Mouse (Mus musculus): ENCODE measurements around the gene Inpp5b. TPM values are rescaled to one million over a fixed set of nuclear protein-coding genes. Genes with fewer than 3 reads are reported as not detected.

Inpp5b gene
- 10 to 100 TPM in 1 of 2 experiments, 1 to 10 TPM in 1; 8.9 to 10.6 TPM for total RNA-seq (2021)
- long read RNA-seq, experiment 1, transcript Inpp5b-201 (24 exons, 3,809 nt): major isoform, 5 of 13 reads
- long read RNA-seq, experiment 1, partial matches to known transcripts: 7 of 13 reads
- long read RNA-seq, experiment 1, other reads (novel, unspliced or antisense): 1 of 13 reads
- long read RNA-seq, experiment 2, transcript Inpp5b-201 (24 exons, 3,809 nt): major isoform, 6 of 14 reads
- long read RNA-seq, experiment 2, partial matches to known transcripts: 6 of 14 reads
- long read RNA-seq, experiment 2, other reads (novel, unspliced or antisense): 2 of 14 reads

DNA sequence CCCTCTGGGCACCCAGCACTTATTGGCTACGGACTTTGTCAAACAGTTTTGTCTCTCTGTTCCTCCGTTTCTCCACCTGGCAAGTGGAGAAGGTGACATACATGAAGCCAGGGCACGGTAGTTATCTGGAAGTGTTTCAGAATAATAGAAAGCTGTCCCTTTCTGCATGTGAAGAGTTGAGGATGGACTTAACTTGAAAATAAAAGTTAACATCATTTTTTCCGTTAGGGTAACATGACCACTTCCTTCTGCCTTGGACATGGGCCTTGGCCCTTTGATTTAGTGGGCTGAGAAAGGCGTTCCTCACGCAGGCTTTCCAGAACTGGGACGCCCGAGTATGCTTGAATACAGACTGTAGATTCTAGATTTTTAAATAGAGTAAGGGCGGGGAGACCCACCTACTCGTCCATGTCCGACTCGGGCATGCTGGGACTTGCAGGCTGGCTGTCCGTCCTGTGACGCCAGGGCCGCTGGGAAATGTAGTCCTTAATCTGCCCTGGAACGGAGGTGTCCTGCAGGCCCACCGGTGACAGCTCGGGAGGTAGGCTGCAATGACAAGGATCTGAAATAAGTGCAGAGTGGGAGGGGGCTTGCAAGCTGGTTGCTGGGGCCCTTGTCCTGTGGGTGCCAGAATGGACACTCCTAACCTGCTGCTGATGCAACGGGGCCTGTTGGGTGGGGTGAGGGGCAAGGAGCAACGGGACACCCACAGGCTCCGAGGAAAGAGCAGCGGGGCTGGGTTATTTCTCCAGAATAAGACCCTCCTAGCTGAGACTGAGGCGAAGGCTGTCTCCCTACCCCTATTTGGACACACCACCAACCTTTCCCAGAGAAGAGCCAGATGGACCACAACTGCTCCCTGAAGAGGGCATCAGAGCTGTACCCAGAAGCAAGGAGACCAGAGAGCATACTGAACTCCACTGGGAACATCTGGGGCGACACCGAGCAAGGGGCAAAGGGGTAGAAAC lies at the start of gene Inpp5b:
Inpp5b (plus strand) TSS at position 475 of the 968 bp plus-strand sequence.
- intact Hi-C loops (cut with DNase I): no loop called here
- DNase-seq: peak; percentile 89
- Histone ChIP-seq H3K27ac (peak within 1 kb of the TSS; percentile 88), H3K4me3 (peak within 1 kb of the TSS; percentile 95)
- TF ChIP-seq CTCF (IDR thresholded peaks at IDR 0.05): peak; percentile 24; the same call in 1 of the 2 replicates

DNA sequence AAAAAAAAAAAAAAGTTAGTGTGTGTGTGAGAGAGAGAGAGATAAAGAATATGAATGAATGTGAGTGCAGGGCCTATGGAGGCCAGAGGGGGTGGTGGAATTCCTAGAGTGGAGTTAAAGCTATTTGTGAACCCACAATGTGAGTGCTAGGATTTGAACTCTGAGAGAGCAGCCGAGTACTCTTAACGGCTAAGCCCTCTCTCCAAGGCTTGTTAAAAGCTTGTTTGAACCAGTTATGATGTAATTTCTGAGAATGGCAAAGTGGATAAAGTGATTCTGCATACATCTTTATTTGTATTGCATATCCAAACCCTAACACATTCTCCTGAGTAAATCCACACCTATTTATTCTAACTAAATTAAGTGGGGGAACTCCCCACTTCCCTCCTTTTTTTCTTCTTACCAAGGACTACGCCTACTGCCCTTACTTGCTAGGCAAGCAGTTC lies 49.2 kb upstream of the Inpp5b start:
- H3K4me3 ChIP-seq: peak overlapping the region; percentile 97
- TF ChIP-seq CTCF (IDR thresholded peaks at IDR 0.05): no peak
- intact Hi-C loops (cut with DNase I): no loop called here
- H3K27ac ChIP-seq: peak overlapping the region; percentile 99
- DNase-seq: no peak

DNA sequence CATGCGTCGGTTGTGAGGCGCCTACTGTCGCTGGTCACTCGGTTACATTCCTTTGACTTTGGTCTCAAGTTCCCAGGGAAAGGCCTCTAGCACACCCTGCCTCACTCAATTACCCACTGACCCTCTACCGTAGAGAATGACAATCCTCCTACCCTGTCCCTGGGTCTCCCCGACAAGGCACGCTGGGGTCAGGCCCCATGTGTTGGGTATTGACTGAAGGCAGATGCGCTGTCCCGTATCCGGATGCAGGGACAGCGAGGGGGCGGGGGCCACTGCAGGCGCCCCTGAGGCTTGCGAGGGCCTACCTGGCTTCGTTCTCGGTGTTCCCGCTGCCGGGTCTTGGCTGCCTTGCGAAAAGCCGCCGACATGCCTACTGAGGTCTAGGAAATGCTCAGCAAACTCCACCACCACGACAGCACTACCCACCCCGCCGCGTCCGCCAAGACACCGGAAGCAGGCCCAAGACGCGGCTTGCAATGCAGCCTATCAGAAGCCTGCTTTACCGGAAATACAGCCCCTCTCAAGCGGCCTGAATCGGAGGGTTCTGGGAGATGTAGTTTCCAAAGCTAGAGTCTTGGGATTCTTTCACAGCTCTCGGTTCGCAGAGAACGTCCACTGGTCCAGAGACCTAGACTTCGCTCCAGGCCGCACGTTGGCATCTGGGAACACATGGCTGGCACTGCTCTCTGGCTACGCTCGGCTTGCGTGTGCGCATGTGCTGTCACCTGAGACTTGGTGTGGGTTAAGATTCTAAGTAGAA lies 48.3 kb upstream of the Inpp5b start, which contains the start of gene Utp11:
Utp11 (minus strand) TSS at position 466 of the 760 bp plus-strand sequence.
- intact Hi-C loops (cut with DNase I): no loop called here
- Histone ChIP-seq H3K4me3 (peak within 1 kb of the TSS; percentile 97), H3K27ac (peak within 1 kb of the TSS; percentile 99)
- peak; percentile 92 for DNase-seq
- no peak for TF ChIP-seq CTCF (IDR thresholded peaks at IDR 0.05)

DNA sequence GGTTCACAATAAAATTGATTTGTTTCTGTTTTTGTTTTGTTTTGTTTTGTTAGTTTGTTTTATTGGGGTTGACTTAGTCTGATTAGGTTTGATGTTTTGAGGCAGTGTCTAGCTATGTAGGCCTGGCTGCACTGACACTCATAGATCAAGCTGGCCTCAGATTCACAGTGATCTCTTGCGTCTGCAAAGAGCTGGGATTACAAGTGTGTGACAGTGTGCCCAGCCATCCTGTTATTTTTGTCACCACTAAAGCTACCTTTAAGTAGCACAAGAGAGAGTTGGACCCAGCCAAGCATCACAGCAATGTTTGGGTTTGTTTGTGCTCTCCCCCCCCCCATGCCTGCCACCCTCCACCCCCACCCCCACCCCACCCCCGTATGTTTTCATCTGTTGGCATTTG lies 47.1 kb upstream of the Inpp5b start:
- TF ChIP-seq CTCF (IDR thresholded peaks at IDR 0.05): no peak
- intact Hi-C loops (cut with DNase I): no loop called here
- H3K4me3 ChIP-seq: no peak overlapping the region
- peak; percentile 59 for DNase-seq
- H3K27ac ChIP-seq: peak overlapping the region; percentile 99

DNA sequence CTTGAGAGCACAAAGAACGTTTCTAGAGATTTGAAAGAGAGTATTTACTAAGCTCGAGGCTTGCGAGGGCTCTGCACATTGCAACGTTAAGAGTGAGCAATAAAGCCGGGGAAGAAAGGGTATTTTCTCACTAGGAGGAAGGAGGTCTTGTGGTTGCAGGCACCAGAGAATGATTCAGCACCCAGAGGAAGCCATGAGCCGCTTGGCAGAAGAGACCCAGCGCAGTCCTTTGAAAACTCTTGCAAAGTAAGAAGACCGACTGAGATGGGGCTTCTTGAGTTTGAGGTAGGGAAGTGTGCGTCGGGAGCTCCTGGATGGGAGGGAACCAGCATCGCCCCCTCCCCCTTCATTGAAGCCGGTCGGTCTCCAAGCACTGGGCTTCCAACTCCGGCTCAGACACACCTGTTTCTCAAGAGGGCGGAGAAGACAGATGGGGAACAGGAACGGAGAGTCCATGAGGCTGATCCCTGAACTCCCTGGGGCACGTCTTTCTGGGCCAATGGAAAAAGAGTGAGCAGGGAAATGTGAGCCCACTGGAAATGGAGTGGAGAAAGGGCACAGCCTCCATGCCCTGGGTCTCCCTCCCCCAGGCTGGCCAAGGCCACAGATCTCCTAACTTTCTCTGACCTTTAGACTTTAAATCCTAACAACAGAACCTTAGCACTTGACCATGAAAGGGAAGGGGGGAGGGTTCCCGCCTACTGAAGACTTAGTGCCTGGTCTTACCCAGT lies 45.7 kb upstream of the Inpp5b start:
- intact Hi-C loops (cut with DNase I): no loop called here
- peak overlapping the region; percentile 57 for H3K4me3 ChIP-seq
- TF ChIP-seq CTCF (IDR thresholded peaks at IDR 0.05): no peak
- DNase-seq: peak; percentile 79
- peak overlapping the region; percentile 99 for H3K27ac ChIP-seq

DNA sequence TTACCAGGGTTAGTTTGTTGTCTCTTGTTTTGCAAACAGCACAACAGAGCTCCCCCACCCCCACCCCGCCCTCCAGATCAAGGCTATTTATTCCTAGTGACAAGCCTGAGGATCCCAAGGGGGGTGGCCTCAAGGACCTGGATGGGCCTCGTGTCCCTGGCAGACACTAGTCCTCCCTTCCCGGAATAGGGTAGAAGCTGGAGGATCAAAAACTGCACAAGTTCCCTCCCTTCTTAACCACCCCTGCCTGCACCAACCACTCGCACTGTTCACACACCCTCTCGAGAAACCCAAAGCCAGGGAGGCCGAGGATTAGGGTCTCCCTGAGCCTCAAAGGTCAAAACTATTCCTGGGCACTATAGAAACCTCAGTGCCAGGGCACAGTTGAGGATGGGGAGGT lies 41.9 kb upstream of the Inpp5b start:
- Histone ChIP-seq H3K27ac (peak overlapping the region; percentile 99), H3K4me3 (peak overlapping the region; percentile 93)
- intact Hi-C loops (cut with DNase I): loop anchor here (2.0 kb wide), 1 partner anchor 15 kb away; no protein-coding TSS in a partner anchor
- TF ChIP-seq CTCF (IDR thresholded peaks at IDR 0.05): no peak
- peak; percentile 81 for DNase-seq

DNA sequence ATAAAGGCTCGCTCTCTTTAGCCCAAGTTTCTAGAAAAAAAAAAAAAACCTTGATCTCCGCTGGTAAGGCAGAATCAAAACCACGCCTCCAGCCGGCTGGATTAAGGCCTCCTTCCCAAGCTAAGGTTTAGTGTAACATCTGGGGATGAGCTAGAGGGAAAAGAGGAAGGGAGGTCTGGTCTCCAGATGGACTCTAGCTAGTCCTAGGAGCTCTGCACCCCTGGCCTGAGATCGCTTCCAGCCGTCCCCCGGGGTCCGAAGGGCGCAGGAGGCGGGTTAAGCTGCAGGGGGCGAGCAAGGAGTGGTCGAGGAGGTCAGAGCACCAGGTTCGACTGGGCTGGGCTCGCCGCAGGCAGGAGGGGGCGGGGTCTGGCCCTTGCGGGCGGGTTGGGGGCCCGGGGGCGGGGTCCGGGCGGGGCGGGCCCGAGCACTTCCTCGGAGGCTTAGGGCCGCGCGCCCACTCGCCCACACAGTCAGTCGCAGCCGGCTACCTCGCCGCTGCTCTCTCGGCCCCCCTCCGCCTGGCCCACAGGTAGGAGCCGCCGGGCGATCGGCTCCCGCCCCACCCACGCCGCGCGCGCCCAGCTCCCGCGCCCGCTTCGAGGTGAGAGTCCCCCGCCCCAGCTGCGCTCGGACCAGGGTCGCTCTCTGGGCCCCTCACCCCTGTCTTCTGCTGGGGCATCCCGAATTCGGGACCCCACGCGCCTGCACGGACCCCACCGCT lies 41.2 kb upstream of the Inpp5b start, which contains the start of gene Fhl3:
Fhl3 (plus strand) TSS at position 454 of the 724 bp plus-strand sequence.
- H3K4me3 ChIP-seq: peak within 1 kb of the TSS; percentile 93
- H3K27ac ChIP-seq: peak within 1 kb of the TSS; percentile 99
- peak; percentile 15; the same call in 1 of the 2 replicates for TF ChIP-seq CTCF (IDR thresholded peaks at IDR 0.05)
- intact Hi-C loops (cut with DNase I): loop anchor here (2.0 kb wide), 1 partner anchor 16 kb away; no protein-coding TSS in a partner anchor
- peak; percentile 92 for DNase-seq

DNA sequence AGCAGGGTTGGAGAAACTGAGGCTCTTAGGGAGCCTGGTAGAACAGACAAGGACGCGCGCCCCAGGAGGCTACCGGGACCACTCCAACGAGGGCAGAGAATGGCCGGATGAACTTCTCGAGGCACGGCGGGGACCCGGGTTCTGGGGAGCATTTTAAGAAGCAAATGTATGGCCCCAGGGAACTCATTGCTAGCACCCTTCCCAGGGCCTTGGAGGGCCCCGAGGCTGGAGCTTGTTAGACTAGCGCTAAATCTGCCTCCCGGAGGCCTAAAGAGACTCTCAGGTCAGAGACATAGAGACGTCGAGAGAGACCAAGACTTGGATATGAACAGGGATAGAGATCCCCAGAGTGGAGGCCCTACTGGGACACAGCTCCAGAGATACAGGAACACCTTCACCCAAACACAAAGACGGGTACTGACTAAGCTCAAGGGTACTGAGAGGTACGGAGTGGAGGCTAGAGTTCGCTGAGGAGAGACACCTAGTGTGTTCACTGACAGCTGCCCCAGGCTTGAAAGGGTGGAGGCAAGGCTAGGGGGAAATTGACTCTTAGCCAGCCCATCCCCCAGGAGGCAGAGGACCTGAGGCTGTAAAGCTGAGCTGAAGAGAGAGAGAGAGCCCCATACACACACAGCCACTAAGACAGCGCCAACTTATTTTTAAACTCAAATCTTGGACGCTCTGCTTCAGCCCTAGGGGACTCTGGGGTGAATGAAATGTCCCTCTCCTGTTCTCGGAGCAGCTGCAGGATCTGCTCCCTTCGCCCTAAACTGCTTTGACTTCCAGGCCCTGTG lies 40.4 kb upstream of the Inpp5b start:
- TF ChIP-seq CTCF (IDR thresholded peaks at IDR 0.05): no peak
- peak; percentile 83 for DNase-seq
- intact Hi-C loops (cut with DNase I): loop anchor here (2.0 kb wide), 1 partner anchor 16 kb away; no protein-coding TSS in a partner anchor
- peak overlapping the region; percentile 93 for H3K4me3 ChIP-seq
- H3K27ac ChIP-seq: peak overlapping the region; percentile 99

DNA sequence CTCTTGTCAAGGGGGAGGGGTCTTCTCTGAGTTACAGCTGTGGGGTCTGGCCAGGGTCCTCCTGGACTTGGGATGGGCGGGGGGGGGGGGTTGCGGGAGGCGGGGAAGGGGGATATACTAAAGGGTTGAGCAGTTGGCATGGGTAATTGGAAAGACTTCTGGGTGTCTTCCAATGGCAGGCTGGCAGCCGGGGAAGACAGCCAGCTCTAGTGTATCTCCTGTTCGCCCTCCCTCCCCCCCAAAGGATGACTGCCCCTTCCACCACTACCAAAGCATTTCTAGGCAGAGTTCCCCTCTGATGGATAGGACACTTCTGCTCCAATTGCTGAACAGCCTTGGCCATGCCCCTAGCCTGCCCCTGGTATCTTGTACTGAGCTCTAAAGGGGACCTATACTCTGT lies 39.7 kb upstream of the Inpp5b start:
- Histone ChIP-seq H3K27ac (peak overlapping the region; percentile 99), H3K4me3 (peak overlapping the region; percentile 93)
- intact Hi-C loops (cut with DNase I): loop anchor here (2.0 kb wide), 1 partner anchor 17 kb away; no protein-coding TSS in a partner anchor
- no peak for TF ChIP-seq CTCF (IDR thresholded peaks at IDR 0.05)
- DNase-seq: peak; percentile 79

DNA sequence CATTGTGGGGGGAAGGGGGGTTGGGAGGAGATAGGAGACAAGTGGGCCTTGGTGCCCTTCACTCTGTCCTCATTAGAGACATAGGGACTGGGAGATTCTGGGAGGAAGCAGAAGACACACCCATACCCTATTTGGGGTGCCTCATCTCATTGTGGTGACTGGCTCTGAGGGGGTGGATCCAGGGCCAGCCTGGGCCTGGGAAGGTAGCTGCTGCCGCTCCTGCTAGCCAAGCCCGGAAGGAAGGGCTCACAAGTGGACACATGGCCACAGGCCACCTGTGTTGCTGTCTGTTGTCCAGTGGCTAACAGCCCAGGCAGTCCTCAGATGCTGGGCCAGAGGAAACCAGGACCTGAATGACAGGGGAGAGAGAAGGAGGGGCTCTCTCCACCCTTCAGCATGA lies 38.2 kb upstream of the Inpp5b start:
- DNase-seq: peak; percentile 83
- no peak for TF ChIP-seq CTCF (IDR thresholded peaks at IDR 0.05)
- H3K27ac ChIP-seq: peak overlapping the region; percentile 99
- peak overlapping the region; percentile 93 for H3K4me3 ChIP-seq
- intact Hi-C loops (cut with DNase I): no loop called here

Measured in gastrocnemius, adult 2 months (tissue).